Mouse (Mus musculus) forebrain, embryonic 14.5 days (tissue): ENCODE results near the gene Kcnn3. TPM values are rescaled to one million over a fixed set of nuclear protein-coding genes. Genes with fewer than 3 reads are reported as not detected.

ENCODE experiments used
- ATAC-seq: fragments of 200-750 bp; cut with Nextera tagmentation; 2 replicates; pipeline ENCODE4 v1.8.0; 2017; ENCODE audit warnings: mild to moderate bottlenecking, moderate library complexity
- DNase-seq: peaks from one replicate; pipeline ENCODE4 v3.0.0-alpha.2; 2015; ENCODE audit warnings: low spot score
- H3K27ac ChIP-seq: fragments of 300-500 bp; sonication (generic); 2 replicates; pipeline ENCODE4 v1.5.1; 2014; ENCODE audit warnings: low read depth, mild to moderate bottlenecking, control low read depth, low read length, moderate library complexity
- H3K27me3 ChIP-seq: fragments of 300-500 bp; sonication (generic); replicated peaks from 2 replicates; pipeline ENCODE4 v1.6.1; 2014; ENCODE audit warnings: low read length, control low read depth, mixed read lengths; ENCODE audit not compliant: control insufficient read depth, insufficient read depth
- H3K36me3 ChIP-seq: fragments of 300-500 bp; sonication (generic); 2 replicates; pipeline ENCODE4 v1.6.1; 2014; ENCODE audit warnings: low read length, control low read depth; ENCODE audit not compliant: control insufficient read depth, insufficient read depth
- H3K4me1 ChIP-seq: fragments of 300-500 bp; sonication (generic); 2 replicates; pipeline ENCODE4 v1.6.1; 2014; ENCODE audit warnings: antibody characterized with exemption, low read length, control low read depth; ENCODE audit not compliant: control insufficient read depth, insufficient read depth
- H3K4me2 ChIP-seq: fragments of 300-500 bp; sonication (generic); 2 replicates; pipeline ENCODE4 v1.6.1; 2014; ENCODE audit warnings: mild to moderate bottlenecking, control low read depth, low read length
- H3K4me3 ChIP-seq: fragments of 300-500 bp; sonication (generic); 2 replicates; pipeline ENCODE4 v1.5.1; 2014; ENCODE audit warnings: low read depth, low read length, control low read depth
- H3K9ac ChIP-seq: fragments of 300-500 bp; sonication (generic); 2 replicates; pipeline ENCODE4 v1.6.1; 2014; ENCODE audit warnings: mild to moderate bottlenecking, low read length, control low read depth, moderate library complexity
- H3K9me3 ChIP-seq: fragments of 300-500 bp; sonication (generic); replicated peaks from 2 replicates; pipeline ENCODE4 v1.6.1; 2016; ENCODE audit warnings: low read length, control low read depth, mixed read lengths; ENCODE audit not compliant: control insufficient read depth
- WGBS: fragments of 180-500 bp; shearing (Covaris S2); extraction: QIAGEN DNeasy Blood & Tissue Kit; methylation state at CpG from one replicate; pipeline ENCODE4 v1.1.7; 2014; 5-methylcytosine and 5-hydroxymethylcytosine counted together
- polyA plus RNA-seq: library from polyadenylated mRNA; unstranded; fragments of >200 nt; fragmentation: Nextera tagmentation; extraction: Ambion mirVana; gene quantifications from 2 replicates; pipeline ENCODE4 v1.2.1, GENCODE M21; 2014

Kcnn3 gene
- polyA plus RNA-seq, 1 experiment from 2014 or later = 4.8 TPM

GRCm38 (mm10) chr3:89490790-89491189, 29.2 kb upstream of the Kcnn3 start:
- 82% methylated on average over 3 of the region's 3 CpGs for WGBS
- no peak overlapping the region for H3K9ac ChIP-seq
- no peak overlapping the region for H3K4me3 ChIP-seq

GRCm38 (mm10) chr3:89491559-89491958, 28.4 kb upstream of the Kcnn3 start:
- Histone ChIP-seq H3K36me3 (no peaks in the 10 kb centered on the region), H3K4me2 (no peak overlapping the region), H3K27ac (no peak overlapping the region), H3K9ac (no peak overlapping the region), H3K4me3 (no peak overlapping the region), H3K4me1 (no peaks in the 10 kb centered on the region), H3K9me3 (no peaks in the 10 kb centered on the region), H3K27me3 (no peaks in the 10 kb centered on the region)
- ATAC-seq (no peak), DNase-seq (no peak)
- WGBS = 87% methylated on average over 5 of the region's 5 CpGs

More at GRCm38 (mm10) chr3:89490790-89491189, 29.2 kb upstream of the Kcnn3 start:
- Histone ChIP-seq H3K27ac (no peak overlapping the region), H3K9me3 (no peaks in the 10 kb centered on the region), H3K4me1 (no peaks in the 10 kb centered on the region), H3K36me3 (no peaks in the 10 kb centered on the region), H3K4me2 (no peak overlapping the region), H3K27me3 (no peaks in the 10 kb centered on the region)
- no peak for ATAC-seq
- no peak for DNase-seq

DNA sequence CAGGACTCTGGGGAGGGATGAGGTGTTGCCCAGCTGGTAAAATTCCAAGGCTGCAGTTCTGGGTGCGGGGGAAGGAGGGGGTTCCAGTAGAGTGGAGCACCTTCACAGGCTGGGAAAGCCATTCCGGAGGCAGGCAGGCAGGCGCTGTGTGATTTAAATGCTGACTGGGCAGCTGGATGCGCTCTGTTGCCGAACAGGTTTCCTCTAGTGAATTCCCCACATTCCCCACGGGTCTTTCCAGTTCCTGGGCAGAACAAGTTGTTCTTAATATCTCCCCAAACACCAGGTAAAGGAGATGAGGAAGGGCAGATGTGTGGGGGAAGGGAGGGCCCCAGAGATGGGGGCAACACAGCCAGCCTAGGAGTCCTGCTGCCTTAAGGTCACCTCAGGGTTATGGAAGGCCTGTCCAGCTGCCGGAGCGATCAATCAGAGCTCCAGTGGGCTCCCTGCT, 27.2 kb upstream of the Kcnn3 start:
- H3K4me2 ChIP-seq = no peak overlapping the region
- no peak for DNase-seq
- WGBS = 63% methylated on average over 8 of the region's 8 CpGs
- ATAC-seq = no peak
- H3K4me1 ChIP-seq = no peaks in the 10 kb centered on the region
- H3K27me3 ChIP-seq = no peaks in the 10 kb centered on the region
- H3K27ac ChIP-seq = no peak overlapping the region
- no peaks in the 10 kb centered on the region for H3K9me3 ChIP-seq
- no peak overlapping the region for H3K4me3 ChIP-seq
- no peak overlapping the region; the same call in 1 of the 2 replicates for H3K9ac ChIP-seq
- no peaks in the 10 kb centered on the region for H3K36me3 ChIP-seq

GRCm38 (mm10) chr3:89494630-89495029, 25.3 kb upstream of the Kcnn3 start:
- Histone ChIP-seq H3K27me3 (no peaks in the 10 kb centered on the region), H3K4me1 (no peaks in the 10 kb centered on the region), H3K36me3 (no peaks in the 10 kb centered on the region), H3K9me3 (no peaks in the 10 kb centered on the region), H3K9ac (no peak overlapping the region), H3K4me3 (no peak overlapping the region), H3K27ac (no peak overlapping the region), H3K4me2 (no peak overlapping the region)
- ATAC-seq (no peak), DNase-seq (no peak)
- 90% methylated on average over 5 of the region's 5 CpGs for WGBS

GRCm38 (mm10) chr3:89496366-89496765, 23.6 kb upstream of the Kcnn3 start:
- DNase-seq (no peak), ATAC-seq (no peak)
- Histone ChIP-seq H3K4me3 (no peak overlapping the region), H3K9me3 (no peaks in the 10 kb centered on the region), H3K4me1 (no peaks in the 10 kb centered on the region), H3K27me3 (no peaks in the 10 kb centered on the region), H3K27ac (no peak overlapping the region), H3K36me3 (no peaks in the 10 kb centered on the region), H3K4me2 (no peak overlapping the region), H3K9ac (no peak overlapping the region)
- WGBS = 73% methylated on average over 3 of the region's 3 CpGs

DNA sequence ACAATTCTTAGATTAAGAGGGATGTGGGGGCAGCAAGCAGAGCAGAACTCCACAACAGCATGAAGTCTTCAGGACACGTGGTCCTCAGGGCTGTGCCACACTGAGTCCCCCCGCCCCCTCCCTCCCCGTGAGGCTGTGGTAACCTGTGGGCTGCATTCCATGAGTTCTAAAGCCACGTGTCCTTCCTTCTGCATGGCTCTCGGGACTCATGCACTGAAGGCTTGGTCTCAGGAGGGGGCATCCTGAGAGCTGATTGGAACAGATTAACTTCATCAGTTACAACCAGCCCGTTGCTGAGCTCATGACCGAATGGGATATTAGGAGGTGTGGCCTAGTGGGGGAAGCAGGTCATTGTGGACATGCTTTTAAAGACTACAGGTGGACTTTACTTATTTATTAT, 20.3 kb upstream of the Kcnn3 start:
- Histone ChIP-seq H3K9me3 (no peaks in the 10 kb centered on the region), H3K27me3 (no peaks in the 10 kb centered on the region), H3K4me3 (no peak overlapping the region), H3K4me2 (no peak overlapping the region), H3K36me3 (no peaks in the 10 kb centered on the region), H3K4me1 (no peaks in the 10 kb centered on the region), H3K9ac (no peak overlapping the region), H3K27ac (no peak overlapping the region)
- 38% methylated on average over 7 of the region's 7 CpGs for WGBS
- DNase-seq (no peak), ATAC-seq (no peak)

DNA sequence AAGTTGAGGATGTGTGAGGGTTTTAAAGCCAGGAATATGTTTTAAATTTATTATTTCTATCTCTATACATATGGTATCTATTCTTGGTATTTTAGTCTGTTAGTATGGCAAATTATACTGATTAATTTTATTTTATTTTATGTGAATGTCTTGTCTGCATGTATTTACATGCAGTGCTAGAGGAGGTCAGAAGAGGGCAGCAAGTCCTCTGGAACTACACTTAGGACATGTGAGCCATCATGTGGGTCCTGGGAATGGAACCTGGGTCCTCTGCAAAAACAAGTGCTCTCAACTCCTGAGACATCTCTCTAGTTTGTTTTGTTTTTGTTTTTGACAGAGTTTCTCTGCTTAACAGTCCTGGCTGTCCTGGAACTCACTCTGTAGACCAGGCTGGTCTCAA, 18.5 kb upstream of the Kcnn3 start:
- Histone ChIP-seq H3K4me3 (no peak overlapping the region), H3K4me2 (no peak overlapping the region), H3K4me1 (no peaks in the 10 kb centered on the region), H3K9me3 (no peaks in the 10 kb centered on the region), H3K9ac (no peak overlapping the region), H3K27me3 (no peaks in the 10 kb centered on the region), H3K27ac (no peak overlapping the region), H3K36me3 (no peaks in the 10 kb centered on the region)
- DNase-seq = no peak
- ATAC-seq = no peak

GRCm38 (mm10) chr3:89502551-89502950, 17.4 kb upstream of the Kcnn3 start:
- Histone ChIP-seq H3K9ac (no peak overlapping the region), H3K27me3 (no peaks in the 10 kb centered on the region), H3K4me3 (no peak overlapping the region), H3K36me3 (no peaks in the 10 kb centered on the region), H3K4me2 (no peak overlapping the region), H3K9me3 (no peaks in the 10 kb centered on the region), H3K27ac (no peak overlapping the region), H3K4me1 (no peaks in the 10 kb centered on the region)
- DNase-seq (no peak), ATAC-seq (no peak)
- 85% methylated on average over 7 of the region's 7 CpGs for WGBS

DNA sequence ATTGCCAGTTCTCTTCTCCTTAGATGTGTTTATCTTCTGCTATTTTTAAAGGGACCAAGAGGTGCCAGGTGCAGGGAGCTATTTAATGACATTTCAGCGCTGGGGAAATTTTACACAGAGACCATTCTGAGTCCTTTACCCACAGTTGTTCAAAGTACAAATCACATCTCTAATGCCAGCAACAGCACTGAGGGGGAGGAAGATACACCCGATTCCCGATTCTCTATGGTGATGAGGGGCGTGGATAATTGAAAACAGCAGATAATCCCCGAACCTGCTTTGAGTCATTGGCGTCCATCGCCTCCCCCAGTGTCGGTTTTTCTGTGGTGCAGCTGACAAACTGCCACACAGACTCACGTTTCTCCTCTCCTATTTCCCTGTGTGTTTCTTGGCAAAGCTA, 11.9 kb upstream of the Kcnn3 start:
- no peak overlapping the region for H3K4me2 ChIP-seq
- no peak overlapping the region for H3K4me3 ChIP-seq
- 33% methylated on average over 9 of the region's 9 CpGs for WGBS

More for the DNA sequence above, 11.9 kb upstream of the Kcnn3 start:
- Histone ChIP-seq H3K36me3 (no peaks in the 10 kb centered on the region), H3K27me3 (0 out of 2 replicates have a peak, but pooled peaks cover 3% of the 10 kb centered on the region), H3K4me1 (no peaks in the 10 kb centered on the region), H3K9ac (no peak overlapping the region), H3K9me3 (no peaks in the 10 kb centered on the region), H3K27ac (no peak overlapping the region)
- DNase-seq (no peak), ATAC-seq (no peak)
